ENCODE assay signal across 9 mouse cellular contexts in the genomic region with DNA sequence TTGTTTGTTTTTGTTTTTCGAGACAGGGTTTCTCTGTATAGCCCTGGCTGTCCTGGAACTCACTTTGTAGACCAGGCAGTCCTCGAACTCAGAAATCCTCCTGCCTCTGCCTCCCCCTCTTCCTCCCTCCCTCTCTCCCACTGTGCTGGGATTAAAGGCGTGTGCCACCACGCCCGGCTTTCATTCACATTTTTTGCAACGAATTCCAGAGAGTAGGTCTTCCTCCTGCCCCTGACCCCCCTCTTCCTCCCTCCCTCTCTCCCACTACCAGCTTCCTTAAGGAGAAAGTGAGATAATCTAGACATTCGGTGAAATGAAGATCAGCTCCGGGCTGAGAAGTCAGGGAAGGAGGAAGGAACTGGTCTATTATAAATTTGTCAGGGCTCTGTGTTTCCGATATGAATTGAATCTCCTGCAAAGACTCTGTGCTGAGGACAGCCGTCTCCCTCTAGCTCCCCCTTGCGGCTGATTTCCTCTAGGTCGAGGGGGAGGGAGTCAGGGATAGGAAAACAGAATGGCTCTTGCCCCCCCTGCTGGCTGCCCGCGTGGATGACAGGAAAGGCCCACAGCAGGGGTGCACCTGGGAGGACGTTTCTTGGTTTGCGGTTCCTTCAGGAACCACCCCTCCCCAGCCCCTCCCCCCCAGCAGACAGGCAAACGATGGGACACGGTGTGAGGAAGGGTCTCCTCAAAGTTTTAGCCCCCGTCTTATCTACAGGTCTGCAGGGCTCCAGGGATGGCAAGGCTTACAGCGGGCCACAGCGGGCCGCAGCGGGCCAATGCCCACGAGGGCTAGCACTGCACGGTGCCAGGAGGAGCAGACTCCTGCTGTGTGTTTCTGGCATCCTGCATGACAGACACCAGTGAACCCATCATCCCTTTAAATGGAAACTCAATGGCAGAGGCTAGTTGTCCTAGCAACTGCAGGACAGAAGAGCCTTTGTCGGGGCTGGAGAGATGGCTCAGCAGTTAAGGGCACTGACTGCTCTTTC. TPM values are rescaled to one million over a fixed set of nuclear protein-coding genes. Genes with fewer than 3 reads are reported as not detected.
A peak's percentile ranks its signal among the peaks of the same experiment; 100 is the strongest.
DNase-seq lines count a peak whose midpoint lies in the region; ATAC-seq lines count a peak whose summit lies in the region.
"Had no signal": no experiment of that assay in that cellular context is flagged by ENCODE, and none has a peak within 500 bp of the region (broad histone marks: within the 10 kb centered on the region; RNA-seq: fewer than 3 reads in every experiment).

No protein-coding gene starts in this region.

- peaks cover 3% of the 10 kb centered on the region; the same call in 1 of the 2 replicates for H3K9me3 ChIP-seq in forebrain, embryonic 10.5 days
- H3K9me3 ChIP-seq in heart, embryonic 15.5 days (replicated peaks): no peaks in the 10 kb centered on the region
- H3K9me3 ChIP-seq in liver, embryonic 12.5 days (replicated peaks): no peaks in the 10 kb centered on the region
- H3K9me3 ChIP-seq in stomach, embryonic 14.5 days (ENCODE audit: control insufficient read depth, low read depth, low read length): no peaks in the 10 kb centered on the region

- peak overlapping the region; percentile 59 for H3K4me2 ChIP-seq in heart, embryonic 15.5 days
- H3K4me2 ChIP-seq in liver, embryonic 12.5 days: peak overlapping the region; percentile 49
- H3K4me2 ChIP-seq in stomach, embryonic 14.5 days (replicated peaks; ENCODE audit: low read depth, low read length): peak overlapping the region; percentile 33

- no peak overlapping the region for H3K9ac ChIP-seq in heart, embryonic 15.5 days
- H3K9ac ChIP-seq in liver, embryonic 12.5 days: no peak overlapping the region
- no peak overlapping the region for H3K9ac ChIP-seq in stomach, embryonic 14.5 days (replicated peaks; ENCODE audit: low read depth, low read length)

- WGBS in forebrain, embryonic 10.5 days: 28% methylated on average over 26 of the region's 26 CpGs
- WGBS in heart, embryonic 15.5 days: 16% methylated on average over 26 of the region's 26 CpGs
- 16% methylated on average over 26 of the region's 26 CpGs for WGBS in liver, embryonic 12.5 days (ENCODE audit: insufficient replicate concordance)
- 20% methylated on average over 26 of the region's 26 CpGs for WGBS in stomach, embryonic 14.5 days

- peak; percentile 81 for ATAC-seq in heart, embryonic 15.5 days (replicated peaks; ENCODE audit: insufficient number of reproducible peaks, insufficient read depth, low FRiP score, low read depth)
- peak; percentile 88 for ATAC-seq in liver, embryonic 12.5 days
- peak; percentile 92 for ATAC-seq in stomach, embryonic 14.5 days (ENCODE audit: insufficient number of reproducible peaks, insufficient read depth, low FRiP score, low read depth)

- H3K36me3 ChIP-seq in forebrain, embryonic 10.5 days (replicated peaks): no peaks in the 10 kb centered on the region
- H3K36me3 ChIP-seq in heart, embryonic 15.5 days: no peaks in the 10 kb centered on the region
- H3K36me3 ChIP-seq in liver, embryonic 12.5 days: no peaks in the 10 kb centered on the region
- H3K36me3 ChIP-seq in stomach, embryonic 14.5 days (ENCODE audit: control insufficient read depth, insufficient read depth, low read length): no peaks in the 10 kb centered on the region

- peaks cover 4% of the 10 kb centered on the region; the same call in 1 of the 2 replicates for H3K4me1 ChIP-seq in forebrain, embryonic 10.5 days
- H3K4me1 ChIP-seq in heart, embryonic 15.5 days (replicated peaks): peaks cover 3% of the 10 kb centered on the region
- H3K4me1 ChIP-seq in liver, embryonic 12.5 days: peaks cover 9% of the 10 kb centered on the region
- no peaks in the 10 kb centered on the region for H3K4me1 ChIP-seq in stomach, embryonic 14.5 days (ENCODE audit: control insufficient read depth, insufficient read depth, low read length)

- H3K27ac ChIP-seq in forebrain, embryonic 10.5 days: 0 out of 2 replicates have a peak overlapping the region, but pooled peaks have one; percentile 33
- no peak overlapping the region for H3K27ac ChIP-seq in heart, embryonic 15.5 days
- H3K27ac ChIP-seq in liver, embryonic 12.5 days: no peak overlapping the region
- no peak overlapping the region for H3K27ac ChIP-seq in stomach, embryonic 14.5 days (ENCODE audit: low read length)
- H3K27ac ChIP-seq: macrophage had no signal

- DNase-seq in CD8-positive naive resting alpha-beta T cell, adult 2 months (ENCODE audit: low read depth in 2 of 2, low spot score in 2 of 2): peak; percentile 94 to 97
- peak; percentile 65 for DNase-seq in c-Kit-negative CD71-positive TER-119-positive erythroid progenitor cells, embryonic 14.5 days (ENCODE audit: low read depth, low spot score)
- peak; percentile 87 for DNase-seq in forebrain, embryonic 10.5 days (ENCODE audit: extremely low spot score, low spot score)
- peak; percentile 94 for DNase-seq in kidney, postnatal 14 days
- DNase-seq in natural killer cell, adult 2 months (ENCODE audit: low spot score in 2 of 2): peak; percentile 94 to 95

- H3K4me3 ChIP-seq in forebrain, embryonic 10.5 days: peak overlapping the region; percentile 35
- peak overlapping the region; percentile 21 for H3K4me3 ChIP-seq in heart, embryonic 15.5 days
- no peak overlapping the region for H3K4me3 ChIP-seq in liver, embryonic 12.5 days
- no peak overlapping the region for H3K4me3 ChIP-seq in stomach, embryonic 14.5 days (ENCODE audit: low read depth, low read length)

- H3K27me3 ChIP-seq in forebrain, embryonic 10.5 days (ENCODE audit: poor library complexity, severe bottlenecking): 0 out of 2 replicates have a peak, but pooled peaks cover 3% of the 10 kb centered on the region
- no peaks in the 10 kb centered on the region for H3K27me3 ChIP-seq in heart, embryonic 15.5 days
- H3K27me3 ChIP-seq in liver, embryonic 12.5 days (replicated peaks): 0 out of 2 replicates have a peak, but pooled peaks cover 7% of the 10 kb centered on the region
- H3K27me3 ChIP-seq in stomach, embryonic 14.5 days (ENCODE audit: control insufficient read depth, insufficient read depth, low read length): no peaks in the 10 kb centered on the region

RNA-seq across cellular contexts. Expression of a gene that starts 41.3 kb away (rescaled TPM):
- polyA plus RNA-seq in forebrain, embryonic 10.5 days (2016; fragmentation: Nextera tagmentation; extraction: Ambion mirVana): 821 and 862 TPM in 2 replicates
- polyA plus RNA-seq in heart, embryonic 15.5 days (2015; fragmentation: Nextera tagmentation; extraction: Ambion mirVana): 245 and 276 TPM in 2 replicates
- 332 and 346 TPM in 2 replicates for polyA plus RNA-seq in liver, embryonic 12.5 days (2016; fragmentation: Nextera tagmentation; extraction: Ambion mirVana)
- 392 and 413 TPM in 2 replicates for polyA plus RNA-seq in stomach, embryonic 14.5 days (2014; fragmentation: Nextera tagmentation; extraction: Ambion mirVana)

RNA-seq across cellular contexts. Expression of a gene that starts 46.8 kb away (rescaled TPM):
- not detected in 2 replicates for polyA plus RNA-seq in forebrain, embryonic 10.5 days (2016; fragmentation: Nextera tagmentation; extraction: Ambion mirVana)
- polyA plus RNA-seq in heart, embryonic 15.5 days (2015; fragmentation: Nextera tagmentation; extraction: Ambion mirVana): 0.28 and 2.3 TPM in 2 replicates
- polyA plus RNA-seq in liver, embryonic 12.5 days (2016; fragmentation: Nextera tagmentation; extraction: Ambion mirVana): 38.6 and 46.3 TPM in 2 replicates
- 0.07 and 0.10 TPM in 2 replicates for polyA plus RNA-seq in stomach, embryonic 14.5 days (2014; fragmentation: Nextera tagmentation; extraction: Ambion mirVana)
- polyA plus RNA-seq: macrophage had no signal

RNA-seq across cellular contexts. Expression of a gene that starts 55.0 kb away (rescaled TPM):
- polyA plus RNA-seq in forebrain, embryonic 10.5 days (2016; fragmentation: Nextera tagmentation; extraction: Ambion mirVana): 40.0 and 41.5 TPM in 2 replicates
- polyA plus RNA-seq in heart, embryonic 15.5 days (2015; fragmentation: Nextera tagmentation; extraction: Ambion mirVana): 21.8 and 33.7 TPM in 2 replicates
- 18.5 and 20.3 TPM in 2 replicates for polyA plus RNA-seq in liver, embryonic 12.5 days (2016; fragmentation: Nextera tagmentation; extraction: Ambion mirVana)
- polyA plus RNA-seq in stomach, embryonic 14.5 days (2014; fragmentation: Nextera tagmentation; extraction: Ambion mirVana): 33.4 and 39.0 TPM in 2 replicates

Comparison
In these comparisons a context has a peak if more than half of its experiments do, and no peak if none do; other contexts are left out.
1. H3K4me3 ChIP-seq: peak in forebrain, embryonic 10.5 days (single experiment) and heart, embryonic 15.5 days (single experiment); none in liver, embryonic 12.5 days (single experiment) and stomach, embryonic 14.5 days (single experiment).
2. RNA of a gene that starts 46.8 kb away (polyA plus RNA-seq): 38.6 to 46.3 TPM in liver, embryonic 12.5 days; 0.28 to 2.3 TPM in heart, embryonic 15.5 days, 0.07 to 0.10 TPM in stomach, embryonic 14.5 days and not detected in forebrain, embryonic 10.5 days; every median in the first group is over 10 times any median in the second.
3. Peak in every context shown above with its lines, with median percentiles within 50 percentile points of each other: DNase-seq, ATAC-seq and H3K4me2 ChIP-seq.